Mouse (Mus musculus): ENCODE data around the gene Scgb2b19.
"Not testable (repeated sequence)": the region's sequence is repeated elsewhere in the genome, so short reads cannot be mapped to it uniquely, and the experiment has no call there.

Gene Scgb2b19

DNA sequence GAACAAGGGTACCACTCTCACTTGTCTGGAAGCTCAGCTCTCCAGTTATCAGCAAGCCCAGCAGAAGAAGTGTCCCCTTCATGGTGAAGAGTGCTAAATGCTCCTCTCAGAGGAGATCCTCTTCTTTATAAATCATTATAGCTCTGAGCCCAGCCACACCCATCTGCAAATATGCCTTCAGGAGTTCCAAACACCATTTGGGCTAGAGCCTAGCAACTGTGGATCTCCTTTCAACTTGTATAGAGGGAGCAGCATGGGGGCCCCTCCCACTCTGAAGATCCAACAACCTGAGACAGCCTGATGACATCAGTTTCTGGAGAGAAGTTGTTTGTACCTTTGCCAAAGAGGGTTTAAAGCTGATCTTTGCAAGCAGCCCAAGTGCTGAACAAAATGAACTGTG lies at the start of gene Scgb2b19:
Scgb2b19 (minus strand) TSS at position 101 of the 400 bp plus-strand sequence.
- in situ Hi-C loops (cut with MseI, MboI): not testable (repeated sequence)

DNA sequence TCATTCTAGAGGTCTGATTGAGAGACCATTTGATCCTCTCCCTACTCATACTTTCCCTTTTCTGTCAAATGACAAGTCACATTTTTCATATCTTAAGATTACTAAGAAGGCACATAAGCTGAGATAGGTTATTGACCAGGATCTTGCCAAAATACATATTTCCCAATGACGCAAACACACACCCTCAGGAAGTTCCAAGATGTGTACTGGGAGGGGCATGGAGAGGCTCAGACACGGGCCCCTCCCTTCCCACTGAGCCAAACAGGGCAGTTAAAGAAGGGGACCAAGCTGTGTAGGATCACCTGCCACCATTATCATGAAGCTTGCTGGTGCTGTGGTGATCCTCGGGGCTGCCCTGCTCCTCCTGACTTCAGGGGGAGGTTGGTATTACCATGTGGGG lies 6.9 kb upstream of the Scgb2b19 start, which contains the start of gene Scgb1b19:
Scgb1b19 (plus strand) TSS at position 301 of the 400 bp plus-strand sequence.
- in situ Hi-C loops (cut with MseI, MboI): not testable (repeated sequence)

All from mouse trophoblast stem cell (cell line).